Mouse (Mus musculus): Measurements from ENCODE around the gene Gbx1.

DNA sequence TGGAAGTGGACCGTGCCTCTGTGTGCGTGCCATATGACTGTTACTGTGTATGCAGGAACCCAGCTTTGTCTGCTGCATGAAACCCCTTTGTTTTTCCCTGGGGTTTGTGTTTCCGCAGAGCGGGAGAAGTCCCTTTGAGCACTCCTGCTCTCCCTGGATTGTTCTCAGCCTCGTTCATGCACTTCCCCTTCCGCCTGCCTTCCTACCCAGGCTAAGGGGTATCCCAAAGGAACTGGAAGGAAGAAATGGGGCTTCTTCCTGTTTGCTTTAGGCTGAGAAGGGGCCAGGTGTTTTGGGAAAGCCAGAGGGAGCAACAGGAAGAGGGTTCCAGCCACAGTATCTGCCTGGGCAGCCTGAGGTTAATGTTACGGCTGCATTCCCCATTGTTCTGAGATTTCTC lies 71.4 kb downstream of the Gbx1 start:
- TF ChIP-seq CTCF (IDR thresholded peaks at IDR 0.05; ENCODE audit: borderline replicate concordance, extremely low read depth, insufficient read depth, insufficient read length) (no peak), POLR2A (IDR thresholded peaks at IDR 0.05; ENCODE audit: borderline replicate concordance, extremely low read depth, insufficient read depth, insufficient read length, poor library complexity, severe bottlenecking) (no peak)
